Mouse (Mus musculus) heart, adult 2 months (tissue): Measurements from ENCODE around the gene Naaa.

ENCODE experiments used
- CTCF ChIP-seq: fragments of 200-600 bp; IDR thresholded peaks from 2 replicates; pipeline ENCODE4 v1.8.1; 2022; ENCODE audit warnings: antibody characterized with exemption, mild to moderate bottlenecking, moderate library complexity
- EP300 ChIP-seq: fragments of 200-500 bp; IDR thresholded peaks from 2 replicates; pipeline ENCODE4 v1.6.1; 2011; ENCODE audit warnings: low read depth, low read length, control low read depth; ENCODE audit not compliant: insufficient read depth
- POLR2A ChIP-seq: fragments of 200-500 bp; IDR thresholded peaks from 2 replicates; pipeline ENCODE4 v1.6.1; 2011; ENCODE audit warnings: mild to moderate bottlenecking, low read depth, low read length, control low read depth; ENCODE audit not compliant: insufficient read depth

- TF ChIP-seq CTCF (no peak), EP300 (no peak), POLR2A (no peak)
Measured at GRCm38 (mm10) chr5:92313776-92314175, 35.8 kb upstream of the Naaa start.
